Mouse (Mus musculus) kidney, adult 8-10 months (tissue): ENCODE measurements at regions not wholly inside any gene's neighbourhood (a gene's known extent, or its start where the extent isn't known, plus 50 kb on each side); places are given as distances from the start of the nearest gene placed in this dataset.

Source experiments
- DNase-seq, 2 experiments: peaks; one replicate each; pipeline ENCODE4 v3.0.0; 2022

- peak in 1 of 2 experiments; percentile 23 for DNase-seq
Measured at GRCm38 (mm10) chr13:59314419-59314818, 270.6 kb downstream of the Agtpbp1 start.

GRCm38 (mm10) chr13:59313725-59314330 lies 271.2 kb downstream of the Agtpbp1 start:
- no peak for DNase-seq

GRCm38 (mm10) chr13:59292905-59293304 lies 292.1 kb downstream of the Agtpbp1 start:
- DNase-seq, result no peak

GRCm38 (mm10) chr13:59289127-59289526 lies 295.9 kb downstream of the Agtpbp1 start:
- DNase-seq, result no peak

- no peak for DNase-seq
Measured at GRCm38 (mm10) chr13:59281199-59281598, 303.8 kb downstream of the Agtpbp1 start.

GRCm38 (mm10) chr13:59279136-59279535 lies 305.9 kb downstream of the Agtpbp1 start:
- no peak for DNase-seq

GRCm38 (mm10) chr13:59271661-59272060 lies 313.4 kb downstream of the Agtpbp1 start:
- no peak for DNase-seq

GRCm38 (mm10) chr13:59266854-59267253 lies 318.2 kb downstream of the Agtpbp1 start:
- DNase-seq, result no peak

GRCm38 (mm10) chr13:59264126-59264525 lies 320.9 kb downstream of the Agtpbp1 start:
- DNase-seq, result no peak

- no peak for DNase-seq
Measured at GRCm38 (mm10) chr13:59261924-59262323, 323.1 kb downstream of the Agtpbp1 start.

GRCm38 (mm10) chr13:59255798-59256435 lies 329.1 kb downstream of the Agtpbp1 start:
- DNase-seq, result no peak

- no peak for DNase-seq
Measured at GRCm38 (mm10) chr13:59253667-59254558, 331.1 kb downstream of the Agtpbp1 start.

GRCm38 (mm10) chr13:59251252-59252006 lies 333.6 kb downstream of the Agtpbp1 start:
- DNase-seq, result no peak

- DNase-seq, result no peak
Measured at GRCm38 (mm10) chr13:59248411-59248810, 336.6 kb downstream of the Agtpbp1 start.

- DNase-seq, result no peak
Measured at GRCm38 (mm10) chr13:59246984-59247537, 338.0 kb downstream of the Agtpbp1 start.

- no peak for DNase-seq
Measured at GRCm38 (mm10) chr13:59246070-59246469, 339.0 kb downstream of the Agtpbp1 start.

- DNase-seq, result no peak
Measured at GRCm38 (mm10) chr13:59244622-59245021, 340.4 kb downstream of the Agtpbp1 start.

GRCm38 (mm10) chr13:59242671-59243070 lies 342.4 kb downstream of the Agtpbp1 start:
- no peak for DNase-seq

GRCm38 (mm10) chr13:59238696-59239095 lies 346.3 kb downstream of the Agtpbp1 start:
- no peak for DNase-seq

GRCm38 (mm10) chr13:59235836-59236235 lies 349.2 kb downstream of the Agtpbp1 start:
- DNase-seq, result no peak

GRCm38 (mm10) chr13:59229111-59229541 lies 355.9 kb downstream of the Agtpbp1 start:
- DNase-seq, result no peak

- DNase-seq, result peak; percentile 5 to 8
Measured at GRCm38 (mm10) chr13:59228059-59228830, 356.8 kb downstream of the Agtpbp1 start.
